Mouse (Mus musculus) cerebellum, postnatal 36 days (tissue): Measurements from ENCODE around the gene Nr2c2ap.
A peak's percentile ranks its signal among the peaks of the same experiment; 100 is the strongest.

Experiments used
- DNase-seq, 2 experiments: peaks; one replicate each; pipeline ENCODE4 v3.0.0; 2021 to 2022; ENCODE audit warnings: mixed read lengths in 2 of 2

Nr2c2ap gene

DNA sequence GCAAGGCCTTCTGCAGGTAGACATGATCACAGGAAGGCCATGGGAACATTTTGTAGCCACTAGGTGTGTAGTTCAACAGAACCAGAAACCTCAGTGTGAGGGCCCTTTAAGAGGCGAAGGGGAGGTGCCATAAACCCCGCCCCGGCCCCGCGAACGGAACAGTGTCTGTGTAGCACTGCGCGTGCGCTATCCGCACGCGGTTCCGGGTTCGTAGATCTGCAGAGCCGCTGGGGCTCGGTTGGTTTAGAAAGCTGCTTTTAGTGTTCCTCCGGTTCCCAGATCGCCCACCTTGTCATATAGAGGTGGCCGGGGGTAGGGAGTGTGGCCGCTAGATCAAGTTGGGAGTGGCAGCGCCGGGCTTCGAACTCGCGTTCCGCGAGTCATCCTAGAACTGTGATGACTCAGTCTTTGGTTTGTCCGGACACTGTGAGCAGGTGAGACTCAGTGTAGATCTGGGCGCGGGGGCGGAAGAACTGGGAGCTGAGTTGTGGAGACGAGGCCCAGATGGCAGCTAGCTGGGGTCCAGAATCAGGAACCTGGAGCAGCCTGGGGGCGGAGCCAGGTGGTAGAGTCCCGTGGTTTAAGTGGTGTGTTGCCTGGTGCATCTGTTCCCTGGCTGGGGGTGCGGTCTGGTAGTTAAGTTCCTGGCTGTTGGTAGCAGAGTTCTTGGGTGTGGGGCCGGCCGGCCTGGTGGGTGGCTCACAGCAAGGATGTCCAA lies at the start of gene Nr2c2ap:
Gene Nr2c2ap (plus strand): TSS at position 168 of the 718 bp plus-strand sequence.
- peak; percentile 78 to 83 for DNase-seq

- DNase-seq = peak; percentile 22 to 39
Measured at GRCm38 (mm10) chr8:70081976-70082375, 49.2 kb upstream of the Nr2c2ap start.

DNA sequence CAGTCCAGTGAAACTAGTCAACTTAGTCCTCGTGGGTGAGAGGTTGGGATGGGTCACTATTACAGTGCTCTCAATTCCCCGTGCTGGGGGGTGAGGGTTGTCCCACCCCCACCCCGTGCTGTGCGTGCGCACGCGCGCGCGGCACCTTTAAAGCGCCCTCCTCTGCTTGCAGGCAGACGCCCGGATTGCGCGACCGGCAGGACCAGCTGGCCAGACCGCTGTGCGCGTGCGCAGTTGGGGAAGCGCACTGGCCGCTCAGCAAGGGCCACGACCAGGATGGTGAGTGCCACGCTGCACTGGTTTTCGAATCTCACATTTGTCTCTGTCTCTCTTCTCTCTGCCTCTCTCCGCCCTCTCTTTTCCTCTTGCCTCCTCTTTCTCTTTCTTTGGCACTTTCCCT lies 47.8 kb upstream of the Nr2c2ap start, which contains the start of gene Hapln4:
Gene Hapln4 (plus strand): TSS at position 173 of the 400 bp plus-strand sequence.
- DNase-seq = peak; percentile 87 to 91

- peak; percentile 44 to 50 for DNase-seq
Measured at GRCm38 (mm10) chr8:70084191-70085065, 46.7 kb upstream of the Nr2c2ap start.

- no peak for DNase-seq
Measured at GRCm38 (mm10) chr8:70086151-70086550, 45.0 kb upstream of the Nr2c2ap start.

DNA sequence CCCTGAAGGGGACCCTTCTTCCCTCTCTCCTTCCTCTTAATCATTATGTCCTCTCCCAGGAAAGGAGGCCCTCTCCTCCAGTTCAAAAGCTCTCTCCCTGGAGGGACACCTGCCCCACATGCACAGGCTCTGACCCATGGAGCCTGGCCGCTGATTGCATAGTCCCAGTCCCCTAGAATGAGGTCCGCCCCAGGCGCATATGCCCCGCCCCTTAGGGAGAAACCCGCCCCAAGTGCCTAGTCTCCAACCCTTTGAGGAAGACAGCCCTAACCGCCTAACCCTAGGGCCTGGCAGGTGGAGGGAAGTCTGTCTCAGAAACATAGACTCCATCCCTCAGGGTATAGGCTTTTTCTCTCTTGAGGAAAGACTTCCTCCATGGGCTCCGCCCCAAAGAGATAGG lies 43.9 kb upstream of the Nr2c2ap start:
- no peak for DNase-seq

DNA sequence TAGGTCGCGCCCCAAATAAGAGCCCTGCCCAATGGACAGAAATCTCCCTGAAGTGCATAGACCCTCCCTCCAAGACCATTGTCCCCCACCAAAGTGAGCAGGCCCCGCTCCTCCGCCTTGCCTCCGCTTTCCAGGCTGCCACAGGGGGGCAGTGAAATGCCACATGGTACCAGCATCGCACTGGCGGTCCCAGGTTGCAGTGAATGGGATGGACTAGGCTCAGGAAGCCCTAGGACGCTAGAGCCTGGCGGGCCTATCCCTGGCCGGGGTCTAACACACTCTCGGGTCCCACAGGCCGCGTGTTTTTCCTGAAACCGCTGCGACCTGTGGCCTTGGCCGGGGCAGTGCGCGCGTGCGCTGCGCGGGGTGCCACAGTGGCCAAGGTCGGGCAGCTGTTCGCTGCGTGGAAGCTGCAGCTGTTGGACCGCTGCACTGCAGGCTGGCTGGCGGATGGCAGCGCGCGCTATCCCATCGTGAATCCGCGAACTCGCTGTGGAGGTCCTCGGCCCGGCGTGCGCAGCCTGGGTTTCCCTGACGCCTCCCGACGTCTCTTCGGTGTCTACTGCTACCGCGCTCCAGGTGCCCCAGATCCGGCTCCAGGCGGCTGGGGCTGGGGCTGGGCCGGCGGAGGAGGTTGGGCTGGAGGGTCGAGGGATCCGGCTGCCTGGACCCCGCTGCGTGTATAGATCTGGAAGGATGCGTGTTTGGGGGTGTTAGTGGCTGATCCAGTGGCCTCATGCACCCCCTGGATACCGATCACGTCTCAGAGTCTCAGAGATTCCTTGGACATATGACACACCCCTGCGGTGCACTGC lies 43.1 kb upstream of the Nr2c2ap start:
- DNase-seq = peak; percentile 52 to 65

GRCm38 (mm10) chr8:70089296-70089960 lies 41.7 kb upstream of the Nr2c2ap start:
- no peak for DNase-seq

DNA sequence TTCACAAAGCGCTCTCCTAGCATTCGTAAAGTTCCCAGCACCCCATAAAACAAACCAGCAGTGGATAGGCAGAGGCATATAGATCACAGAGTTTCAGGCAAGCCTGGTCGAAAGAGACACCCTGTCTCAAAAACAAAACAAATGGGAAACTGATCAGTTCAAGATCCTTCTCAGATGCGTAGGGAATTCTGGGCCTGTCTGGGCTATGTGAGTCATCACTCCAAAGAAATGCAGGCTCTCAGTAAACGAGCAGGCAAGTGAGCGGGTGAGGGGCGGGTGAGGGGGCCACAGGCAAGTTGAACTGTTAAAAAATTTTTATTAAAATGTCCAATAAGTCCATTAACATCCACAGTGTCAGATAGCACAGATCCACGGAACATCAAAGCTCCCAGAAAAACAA lies 38.3 kb upstream of the Nr2c2ap start:
- no peak for DNase-seq

GRCm38 (mm10) chr8:70099276-70099675 lies 31.9 kb upstream of the Nr2c2ap start:
- DNase-seq = no peak

DNA sequence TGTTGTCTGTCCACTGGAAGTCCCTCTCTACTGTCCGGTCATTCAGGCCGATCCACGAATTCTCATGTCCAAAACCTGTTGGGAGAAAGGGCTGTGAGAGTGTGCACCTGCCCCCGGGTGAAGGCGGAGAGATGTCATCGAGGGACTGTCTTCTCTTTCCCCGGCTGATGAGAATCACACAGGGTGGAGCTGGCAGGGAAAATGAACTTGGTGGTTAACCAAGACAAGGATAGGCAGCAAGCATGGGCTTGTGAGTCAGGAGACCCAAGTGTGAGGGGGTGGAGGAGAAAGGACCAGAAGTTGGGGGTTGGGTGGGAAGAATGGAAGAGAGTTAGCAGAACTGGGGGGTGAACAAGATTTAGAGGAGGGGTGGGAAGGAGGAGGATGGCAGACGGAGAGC lies 30.9 kb upstream of the Nr2c2ap start:
- DNase-seq = no peak

- DNase-seq = peak; percentile 45 to 59
Measured at GRCm38 (mm10) chr8:70104506-70104905, 26.6 kb upstream of the Nr2c2ap start.

GRCm38 (mm10) chr8:70104922-70105321 lies 26.2 kb upstream of the Nr2c2ap start:
- DNase-seq = no peak

- DNase-seq = no peak
Measured at GRCm38 (mm10) chr8:70110451-70110850, 20.7 kb upstream of the Nr2c2ap start.

GRCm38 (mm10) chr8:70111192-70111795 lies 19.8 kb upstream of the Nr2c2ap start:
- DNase-seq = no peak

- DNase-seq = no peak
Measured at GRCm38 (mm10) chr8:70112401-70113016, 18.6 kb upstream of the Nr2c2ap start.

DNA sequence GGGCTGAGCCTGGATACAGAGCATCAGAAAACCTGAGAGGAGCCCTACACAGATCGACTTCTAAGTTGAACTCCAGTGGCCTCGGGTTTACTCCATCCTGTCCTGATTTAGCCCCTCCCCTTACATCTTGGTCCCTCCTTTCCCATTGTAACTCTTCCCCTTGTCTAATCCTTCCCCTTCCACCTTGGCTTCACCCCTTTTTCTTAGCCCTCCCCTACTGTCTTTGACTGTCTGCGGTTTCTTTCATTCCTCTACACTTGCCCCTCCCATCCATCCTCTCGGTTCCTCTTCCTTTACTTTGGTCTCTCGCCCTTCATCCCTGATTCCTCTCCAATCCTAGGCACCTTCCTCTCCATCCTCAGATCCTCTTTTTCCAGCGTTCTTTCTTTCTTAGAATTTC lies 16.6 kb upstream of the Nr2c2ap start:
- no peak for DNase-seq

DNA sequence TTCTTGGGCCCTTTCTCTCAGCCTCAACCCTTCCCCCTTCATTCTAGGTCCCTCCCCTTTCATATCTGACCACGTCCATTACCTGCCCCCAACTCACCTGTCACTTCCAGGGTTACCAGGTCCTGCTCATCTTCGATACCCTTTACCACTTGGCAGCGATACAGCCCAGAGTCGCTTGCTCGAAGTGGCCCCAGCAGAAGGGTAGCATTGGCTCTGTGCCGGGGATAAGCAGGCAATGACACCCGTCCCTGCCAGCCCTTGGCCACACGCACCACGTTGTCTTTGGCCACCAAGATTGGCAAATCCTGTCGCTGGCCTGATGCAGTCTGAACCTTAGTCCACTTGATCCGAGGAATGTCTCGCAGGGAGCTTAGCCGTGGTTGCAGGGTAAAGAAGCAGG lies 16.2 kb upstream of the Nr2c2ap start:
- DNase-seq = no peak

GRCm38 (mm10) chr8:70117611-70118010 lies 13.5 kb upstream of the Nr2c2ap start:
- no peak for DNase-seq

GRCm38 (mm10) chr8:70118726-70119700 lies 12.1 kb upstream of the Nr2c2ap start:
- no peak for DNase-seq
